Mouse (Mus musculus): ENCODE results near the gene Fgfr2.

Gene Fgfr2

DNA sequence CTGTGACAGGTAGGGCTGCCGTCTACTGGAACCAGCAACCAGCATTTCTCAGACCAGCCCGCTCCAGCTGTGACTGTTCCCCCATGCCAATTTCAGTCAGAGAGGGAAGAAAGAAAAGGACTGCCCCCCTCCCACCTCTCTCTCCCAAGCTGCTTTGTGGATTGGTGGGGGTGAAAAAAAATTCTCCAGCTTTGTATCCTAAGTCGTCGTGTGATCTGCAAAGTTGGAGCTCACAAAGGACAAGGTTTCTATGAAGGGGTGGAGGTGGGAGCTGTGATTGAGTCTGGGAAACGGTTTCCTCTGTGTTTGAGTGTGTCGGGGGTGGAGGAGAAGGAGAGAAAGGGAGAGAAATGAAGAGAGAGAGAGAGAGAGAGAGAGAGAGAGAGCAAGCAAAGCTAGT is 1147.3 kb downstream of the Fgfr2 start:
- DNase-seq: no peak

- DNase-seq: no peak
These were observed 1152.9 kb downstream of the Fgfr2 start for GRCm38 (mm10) chr7:131970255-131970654.

DNA sequence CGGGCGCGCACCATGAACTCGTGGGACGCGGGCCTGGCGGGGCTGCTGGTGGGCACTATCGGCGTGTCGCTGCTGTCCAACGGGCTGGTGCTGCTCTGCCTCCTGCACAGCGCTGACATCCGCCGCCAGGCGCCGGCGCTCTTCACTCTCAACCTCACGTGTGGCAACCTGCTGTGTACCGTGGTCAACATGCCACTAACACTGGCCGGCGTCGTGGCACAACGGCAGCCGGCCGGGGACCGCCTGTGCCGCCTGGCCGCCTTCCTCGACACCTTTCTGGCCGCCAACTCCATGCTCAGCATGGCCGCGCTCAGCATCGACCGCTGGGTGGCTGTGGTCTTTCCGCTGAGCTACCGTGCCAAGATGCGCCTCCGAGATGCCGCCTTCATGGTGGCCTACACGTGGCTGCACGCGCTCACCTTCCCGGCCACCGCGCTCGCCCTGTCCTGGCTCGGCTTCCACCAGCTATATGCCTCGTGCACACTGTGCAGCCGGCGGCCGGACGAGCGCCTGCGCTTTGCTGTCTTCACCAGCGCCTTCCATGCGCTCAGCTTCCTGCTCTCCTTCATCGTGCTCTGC is 1156.1 kb downstream of the Fgfr2 start:
- no peak for DNase-seq

DNA sequence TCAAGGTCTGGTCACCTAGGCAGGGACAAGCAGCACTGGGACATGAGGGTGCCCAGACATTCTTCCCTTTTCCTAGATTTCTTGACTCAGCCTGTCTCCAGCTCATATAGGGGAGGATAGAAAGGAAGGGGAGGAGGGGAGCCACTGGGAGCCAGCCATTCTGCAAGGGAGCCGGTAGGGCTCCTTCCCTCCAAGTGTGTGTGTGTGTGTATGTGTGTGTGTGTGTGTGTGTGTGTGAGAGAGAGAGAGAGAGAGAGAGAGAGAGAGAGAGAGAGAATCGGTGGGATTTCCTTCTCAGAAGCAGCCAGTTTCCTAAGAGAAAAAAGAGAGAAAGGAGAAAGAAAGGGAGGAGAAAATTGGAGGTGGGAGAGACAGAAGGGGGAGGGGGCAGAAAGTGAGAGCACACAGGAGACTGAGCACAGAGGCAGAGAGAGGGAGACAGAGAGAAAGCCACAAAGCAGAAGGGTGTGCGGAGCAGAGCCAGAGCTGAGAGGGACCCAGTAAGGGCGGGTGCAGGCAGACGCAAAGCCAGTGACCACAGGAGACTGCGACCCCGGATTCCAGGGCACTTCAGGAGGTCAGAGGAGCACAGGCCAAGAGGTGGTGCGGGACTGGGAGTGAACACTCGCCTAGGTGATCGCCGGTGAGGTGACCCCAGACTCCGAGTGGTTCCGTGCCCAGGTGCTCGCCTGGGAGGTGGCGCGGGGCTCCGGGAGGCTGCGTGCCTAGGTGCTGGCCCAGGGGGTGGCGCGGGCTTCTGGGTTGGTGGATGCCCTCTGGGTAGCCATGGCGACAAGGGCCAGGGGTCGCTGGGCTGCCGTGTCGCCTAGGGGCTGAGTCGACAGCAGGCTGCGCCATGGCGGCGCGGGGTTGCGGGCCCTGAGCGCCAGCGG is 1156.9 kb downstream of the Fgfr2 start, which contains the start of gene Gpr26:
Gene Gpr26, plus strand, starts transcription at position 438 of the 893 bp plus-strand sequence.
- no peak for DNase-seq

- peak; percentile 35 for DNase-seq
These were observed 1162.6 kb downstream of the Fgfr2 start for GRCm38 (mm10) chr7:131960551-131960950.

DNA sequence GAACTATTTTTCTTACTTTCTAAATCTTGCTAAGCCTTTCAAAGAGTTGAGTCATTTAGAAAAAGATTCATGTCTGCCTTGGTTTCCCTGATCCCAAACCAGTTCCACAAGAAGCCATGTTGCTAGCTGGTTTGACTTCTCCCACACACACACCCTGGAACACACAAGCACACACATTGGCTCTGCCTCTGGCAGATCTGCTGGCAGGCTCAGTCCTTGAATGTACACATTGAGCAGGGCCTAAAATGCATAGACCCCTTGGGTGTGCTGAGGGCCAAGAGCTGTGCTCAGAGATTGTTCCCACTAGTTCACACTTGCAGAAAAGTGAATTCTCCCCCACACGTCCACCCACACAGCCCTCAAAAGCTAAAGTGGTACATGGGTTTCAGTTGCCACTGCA is 1164.4 kb downstream of the Fgfr2 start:
- no peak for DNase-seq

GRCm38 (mm10) chr7:131953402-131953801 is 1169.7 kb downstream of the Fgfr2 start:
- no peak for DNase-seq

GRCm38 (mm10) chr7:131951131-131951530 is 1172.0 kb downstream of the Fgfr2 start:
- DNase-seq: no peak

- no peak for DNase-seq
These were observed 1185.5 kb downstream of the Fgfr2 start for GRCm38 (mm10) chr7:131937611-131938010.

GRCm38 (mm10) chr7:131927288-131928050 is 1195.7 kb downstream of the Fgfr2 start:
- no peak for DNase-seq

DNA sequence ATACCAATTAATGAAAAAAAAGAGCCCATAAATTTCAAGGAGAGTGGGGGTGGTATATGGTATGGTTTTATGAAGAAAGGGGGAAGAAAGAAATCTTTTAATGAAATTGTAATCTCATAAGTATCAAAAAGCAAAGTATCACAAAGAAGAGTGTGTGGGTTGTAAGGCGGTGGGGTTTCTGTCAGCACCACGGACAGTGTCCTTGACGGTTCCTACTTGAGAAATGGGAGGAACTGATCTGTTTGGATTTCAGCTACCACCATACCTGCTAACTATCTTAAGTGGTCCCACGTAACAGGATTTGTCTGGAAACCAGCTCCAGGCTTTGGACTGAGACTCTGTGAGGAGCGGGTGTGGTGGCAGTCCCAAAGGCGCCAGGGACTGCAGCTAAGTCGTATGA is 1205.8 kb downstream of the Fgfr2 start:
- DNase-seq: peak; percentile 7

DNA sequence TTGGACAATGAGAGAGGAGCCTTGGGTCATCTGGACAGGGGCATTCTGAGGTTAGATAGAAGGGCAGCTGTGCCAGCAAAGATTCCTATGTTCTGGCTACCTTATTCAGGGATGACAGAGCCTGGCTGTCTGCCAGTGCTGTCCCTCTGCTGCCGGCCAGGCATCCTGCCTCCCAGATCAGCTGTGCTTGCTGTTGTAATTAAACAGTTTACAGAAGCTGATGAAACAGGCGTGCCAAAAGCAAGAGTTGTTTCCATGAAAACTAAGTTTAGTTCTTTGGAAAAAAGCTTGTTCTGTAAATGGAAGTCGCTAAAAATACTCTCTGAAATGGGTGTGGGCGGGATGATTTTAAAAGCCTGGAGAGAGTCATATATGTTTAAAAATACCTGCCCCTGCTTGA is 1213.5 kb downstream of the Fgfr2 start:
- DNase-seq: no peak

- DNase-seq: no peak
These were observed 1216.5 kb downstream of the Fgfr2 start for GRCm38 (mm10) chr7:131906499-131907190.

- DNase-seq: peak; percentile 40
These were observed 1223.8 kb downstream of the Fgfr2 start for GRCm38 (mm10) chr7:131899356-131899755.

DNA sequence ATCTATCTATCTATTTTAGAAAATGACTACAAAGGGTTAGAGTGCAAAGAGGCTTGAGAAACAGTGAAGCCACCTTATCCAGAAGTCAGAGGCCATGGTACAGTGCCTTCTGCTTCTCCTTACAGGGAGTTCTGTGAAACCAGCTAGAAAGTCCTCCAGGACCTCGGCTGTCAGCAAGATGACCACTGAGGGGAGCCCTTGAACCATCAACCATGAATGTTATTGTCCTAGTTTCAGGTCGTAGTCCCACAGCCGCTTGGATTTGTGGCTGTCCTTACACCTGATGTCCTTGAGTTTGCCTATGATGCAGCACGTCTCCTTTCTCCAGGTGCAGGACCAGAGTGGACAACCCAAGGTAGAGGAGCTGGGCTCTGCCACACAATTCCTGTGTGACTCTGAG is 1225.9 kb downstream of the Fgfr2 start:
- DNase-seq: no peak

DNA sequence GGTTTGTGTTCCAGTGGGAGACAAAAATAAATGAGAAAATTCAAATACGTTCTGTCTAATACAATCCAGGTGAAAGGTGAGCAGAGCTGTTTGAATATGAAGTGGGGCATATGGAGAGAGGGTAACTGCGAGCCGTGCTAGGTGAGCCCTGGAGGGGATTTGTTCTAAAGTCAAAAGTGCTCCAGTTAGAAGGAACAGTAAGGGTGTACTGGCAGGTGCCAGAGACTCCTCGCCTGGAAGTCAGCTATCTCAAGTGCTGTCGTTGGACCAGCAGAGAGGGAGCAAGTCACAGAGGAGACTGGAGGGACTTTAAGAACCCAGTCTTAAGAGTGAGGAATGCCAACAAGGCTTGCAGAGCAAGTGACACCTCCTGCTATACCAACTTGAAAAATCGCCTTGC is 1240.3 kb downstream of the Fgfr2 start:
- DNase-seq: no peak

- DNase-seq: peak; percentile 66
These were observed 1241.1 kb downstream of the Fgfr2 start for GRCm38 (mm10) chr7:131881876-131882615.

DNA sequence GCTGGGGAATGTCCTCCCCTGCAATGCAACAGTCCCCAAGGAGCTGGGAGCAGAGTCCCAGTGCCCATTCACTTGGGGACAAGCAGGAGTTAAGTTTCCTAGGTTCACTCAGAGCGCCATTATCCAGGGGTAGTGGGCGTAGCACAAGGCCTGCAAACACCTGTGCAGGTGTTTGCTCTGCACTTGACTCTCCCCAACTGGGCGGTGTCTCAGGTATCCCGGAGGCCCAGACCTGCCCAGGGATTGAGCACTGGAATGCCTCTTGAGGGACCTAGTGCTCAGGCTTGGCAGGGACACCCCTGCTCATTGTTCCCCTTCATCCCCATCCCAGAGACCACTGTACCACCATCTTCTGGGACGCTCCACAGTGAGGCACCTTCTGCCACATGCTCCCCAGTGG is 1243.0 kb downstream of the Fgfr2 start:
- no peak for DNase-seq

- DNase-seq: no peak
These were observed 1244.3 kb downstream of the Fgfr2 start for GRCm38 (mm10) chr7:131878846-131879245.

GRCm38 (mm10) chr7:131861157-131861556 is 1262.0 kb downstream of the Fgfr2 start:
- DNase-seq: no peak

- DNase-seq: no peak
These were observed 1267.5 kb downstream of the Fgfr2 start for GRCm38 (mm10) chr7:131855641-131856040.

- DNase-seq: no peak
These were observed 1272.6 kb downstream of the Fgfr2 start for GRCm38 (mm10) chr7:131850579-131850978.
